Mouse (Mus musculus) MEL (cell line): ENCODE measurements around the gene Ptrh2. TPM values are rescaled to one million over a fixed set of nuclear protein-coding genes. Genes with fewer than 3 reads are reported as not detected.

ENCODE experiments used
- DNase-seq: peaks from one replicate; pipeline ENCODE4 v3.0.0; 2011; ENCODE audit warnings: low read depth, low spot score
- H3K27ac ChIP-seq: 2 replicates; pipeline ENCODE4 v1.5.1; 2012; ENCODE audit warnings: low read depth, mild to moderate bottlenecking, control low read depth, low read length, moderate library complexity; ENCODE audit not compliant: control insufficient read depth
- H3K27me3 ChIP-seq, 2 experiments: fragments of 150-350 bp in 1 of 2; sonication (generic) in 1 of 2; 2 replicates each; pipeline ENCODE4 v1.6.1; 2012; ENCODE audit warnings: low read length in 2 of 2, mild to moderate bottlenecking in 2 of 2, improper control_type of control experiment in 1 of 2, moderate library complexity in 1 of 2; ENCODE audit not compliant: insufficient read depth in 2 of 2, control insufficient read depth in 1 of 2
- H3K36me3 ChIP-seq, 2 experiments: 2 replicates each; pipeline ENCODE4 v1.6.1; 2012 to 2014; ENCODE audit warnings: low read length in 2 of 2, improper control_type of control experiment in 1 of 2, inconsistent platforms in 1 of 2, mild to moderate bottlenecking in 1 of 2; ENCODE audit not compliant: insufficient read depth in 2 of 2, control insufficient read depth in 1 of 2
- H3K4me1 ChIP-seq, 2 experiments: fragments of 150-350 bp in 1 of 2; sonication (generic) in 1 of 2; 2 replicates each; pipeline ENCODE4 v1.6.1; 2012; ENCODE audit warnings: low read length in 2 of 2, improper control_type of control experiment in 1 of 2, mild to moderate bottlenecking in 1 of 2; ENCODE audit not compliant: insufficient read depth in 2 of 2, control insufficient read depth in 1 of 2
- H3K4me3 ChIP-seq, 2 experiments: fragments of 150-350 bp in 1 of 2; sonication (generic) in 1 of 2; 2 replicates each; pipeline ENCODE4 v1.5.1; 2012; ENCODE audit warnings: low read depth in 2 of 2, low read length in 2 of 2, mild to moderate bottlenecking in 2 of 2, moderate library complexity in 2 of 2, control low read depth in 1 of 2, improper control_type of control experiment in 1 of 2; ENCODE audit not compliant: control insufficient read depth in 1 of 2, insufficient read depth in 1 of 2
- H3K79me2 ChIP-seq: 2 replicates; pipeline ENCODE4 v1.6.1; 2012; ENCODE audit warnings: mild to moderate bottlenecking, low read length, moderate library complexity; ENCODE audit not compliant: control insufficient read depth, poor library complexity, insufficient read depth
- H3K9ac ChIP-seq: 2 replicates; pipeline ENCODE4 v1.6.1; 2012; ENCODE audit warnings: low read depth, mild to moderate bottlenecking, control low read depth, low read length, moderate library complexity; ENCODE audit not compliant: control insufficient read depth, poor library complexity, severe bottlenecking
- H3K9me3 ChIP-seq: fragments of 150-350 bp; sonication (generic); replicated peaks from 2 replicates; pipeline ENCODE4 v1.6.1; 2012; ENCODE audit warnings: mild to moderate bottlenecking, low read length, improper control_type of control experiment, moderate library complexity; ENCODE audit not compliant: insufficient read depth
- BHLHE40 ChIP-seq: IDR thresholded peaks from 2 replicates; pipeline ENCODE4 v1.6.1; 2012; ENCODE audit warnings: low read depth, mild to moderate bottlenecking, inconsistent platforms, low read length, improper control_type of control experiment, borderline replicate concordance
- CHD1 ChIP-seq: IDR thresholded peaks from 2 replicates; pipeline ENCODE4 v1.6.1; 2012; ENCODE audit warnings: low read depth, mild to moderate bottlenecking, inconsistent platforms, low read length, improper control_type of control experiment
- CHD2 ChIP-seq: IDR thresholded peaks from 2 replicates; pipeline ENCODE4 v1.6.1; 2011; ENCODE audit warnings: low read length, improper control_type of control experiment
- CTCF ChIP-seq, 3 experiments: IDR thresholded peaks in 2 of 3; conservative IDR thresholded peaks in 1 of 3; 2 replicates each; pipeline ENCODE4 v1.5.1; 2011 to 2012; ENCODE audit warnings: low read length in 3 of 3, low read depth in 2 of 3, mild to moderate bottlenecking in 2 of 3, improper control_type of control experiment in 1 of 3, inconsistent platforms in 1 of 3, mixed read lengths in 1 of 3, moderate library complexity in 1 of 3; ENCODE audit not compliant: control insufficient read depth in 1 of 3, insufficient read depth in 1 of 3, poor library complexity in 1 of 3, severe bottlenecking in 1 of 3
- E2F4 ChIP-seq: IDR thresholded peaks from 2 replicates; pipeline ENCODE4 v1.6.1; 2011; ENCODE audit warnings: low read depth, low read length, improper control_type of control experiment, borderline replicate concordance
- ELF1 ChIP-seq: IDR thresholded peaks from 2 replicates; pipeline ENCODE4 v1.6.1; 2014; ENCODE audit warnings: low read depth, mild to moderate bottlenecking, inconsistent platforms, low read length, improper control_type of control experiment, moderate library complexity
- EP300 ChIP-seq, 2 experiments: IDR thresholded peaks; 2 replicates each; pipeline ENCODE4 v1.6.1; 2011; ENCODE audit warnings: improper control_type of control experiment in 2 of 2, low read length in 2 of 2, low read depth in 1 of 2, mild to moderate bottlenecking in 1 of 2
- ETS1 ChIP-seq: IDR thresholded peaks from 2 replicates; pipeline ENCODE4 v1.6.1; 2012; ENCODE audit warnings: low read depth, mild to moderate bottlenecking, inconsistent platforms, low read length, improper control_type of control experiment, moderate library complexity
- GABPA ChIP-seq: IDR thresholded peaks from 2 replicates; pipeline ENCODE4 v1.6.1; 2012; ENCODE audit warnings: low read depth, mild to moderate bottlenecking, inconsistent platforms, low read length, improper control_type of control experiment, moderate library complexity
- GATA1 ChIP-seq: IDR thresholded peaks from 2 replicates; pipeline ENCODE4 v1.6.1; 2011; ENCODE audit warnings: low read depth, low read length, improper control_type of control experiment
- HCFC1 ChIP-seq: IDR thresholded peaks from 2 replicates; pipeline ENCODE4 v1.6.1; 2012; ENCODE audit warnings: low read depth, mild to moderate bottlenecking, inconsistent platforms, low read length, improper control_type of control experiment, moderate library complexity
- JUND ChIP-seq: IDR thresholded peaks from 2 replicates; pipeline ENCODE4 v1.6.1; 2011; ENCODE audit warnings: low read depth, mild to moderate bottlenecking, improper control_type of control experiment, low read length
- KAT2A ChIP-seq: conservative IDR thresholded peaks from 2 replicates; pipeline ENCODE4 v1.6.1; 2012; ENCODE audit warnings: low read depth, low read length, improper control_type of control experiment, inconsistent platforms
- MAFK ChIP-seq: IDR thresholded peaks from 2 replicates; pipeline ENCODE4 v1.6.1; 2011; ENCODE audit warnings: low read depth, mild to moderate bottlenecking, low read length, improper control_type of control experiment, borderline replicate concordance
- MAX ChIP-seq: IDR thresholded peaks from 2 replicates; pipeline ENCODE4 v1.6.1; 2011; ENCODE audit warnings: low read length, improper control_type of control experiment
- MAZ ChIP-seq: IDR thresholded peaks from 2 replicates; pipeline ENCODE4 v1.6.1; 2012; ENCODE audit warnings: low read depth, mild to moderate bottlenecking, inconsistent platforms, low read length, improper control_type of control experiment
- MEF2A ChIP-seq: IDR thresholded peaks from 2 replicates; pipeline ENCODE4 v1.6.1; 2014; ENCODE audit warnings: low read depth, mild to moderate bottlenecking, inconsistent platforms, low read length, improper control_type of control experiment; ENCODE audit not compliant: poor library complexity, insufficient replicate concordance, severe bottlenecking; ENCODE audit errors: extremely low read depth
- MXI1 ChIP-seq: IDR thresholded peaks from 2 replicates; pipeline ENCODE4 v1.6.1; 2011; ENCODE audit warnings: mild to moderate bottlenecking, low read depth, low read length, improper control_type of control experiment
- MYB ChIP-seq: IDR thresholded peaks from 2 replicates; pipeline ENCODE4 v1.6.1; 2011; ENCODE audit warnings: mild to moderate bottlenecking, low read depth, low read length, improper control_type of control experiment
- MYC ChIP-seq: IDR thresholded peaks from 2 replicates; pipeline ENCODE4 v1.6.1; 2011; ENCODE audit warnings: low read depth, mild to moderate bottlenecking, low read length, improper control_type of control experiment, moderate library complexity
- NELFE ChIP-seq: IDR thresholded peaks from 2 replicates; pipeline ENCODE4 v1.6.1; 2011; ENCODE audit warnings: low read depth, low read length, improper control_type of control experiment
- NRF1 ChIP-seq: IDR thresholded peaks from 2 replicates; pipeline ENCODE4 v1.6.1; 2014; ENCODE audit warnings: low read depth, mild to moderate bottlenecking, inconsistent platforms, low read length, improper control_type of control experiment, moderate library complexity; ENCODE audit not compliant: poor library complexity, insufficient read depth, severe bottlenecking
- POLR2A ChIP-seq, 2 experiments: IDR thresholded peaks; 2 replicates each; pipeline ENCODE4 v1.6.1; 2011 to 2012; ENCODE audit warnings: low read length in 2 of 2, mild to moderate bottlenecking in 2 of 2, control low read depth in 1 of 2, improper control_type of control experiment in 1 of 2, low read depth in 1 of 2, moderate library complexity in 1 of 2; ENCODE audit not compliant: control insufficient read depth in 1 of 2, insufficient read depth in 1 of 2, poor library complexity in 1 of 2
- POLR2AphosphoS2 ChIP-seq: IDR thresholded peaks from 2 replicates; pipeline ENCODE4 v1.6.1; 2011; ENCODE audit warnings: low read length, improper control_type of control experiment
- POLR2AphosphoS5 ChIP-seq: IDR thresholded peaks from 2 replicates; pipeline ENCODE4 v1.6.1; 2012; ENCODE audit warnings: low read depth, borderline replicate concordance, mild to moderate bottlenecking, inconsistent platforms, low read length, moderate library complexity, mixed read lengths
- RAD21 ChIP-seq: IDR thresholded peaks from 2 replicates; pipeline ENCODE4 v1.6.1; 2011; ENCODE audit warnings: mild to moderate bottlenecking, low read depth, low read length, improper control_type of control experiment
- RCOR1 ChIP-seq: IDR thresholded peaks from 2 replicates; pipeline ENCODE4 v1.6.1; 2012; ENCODE audit warnings: low read depth, mild to moderate bottlenecking, inconsistent platforms, low read length, improper control_type of control experiment
- SIN3A ChIP-seq: IDR thresholded peaks from 2 replicates; pipeline ENCODE4 v1.6.1; 2012; ENCODE audit warnings: low read length, improper control_type of control experiment, inconsistent platforms
- SMC3 ChIP-seq: IDR thresholded peaks from 2 replicates; pipeline ENCODE4 v1.6.1; 2011; ENCODE audit warnings: low read depth, low read length, improper control_type of control experiment
- TAL1 ChIP-seq: IDR thresholded peaks from 2 replicates; pipeline ENCODE4 v1.6.1; 2012; ENCODE audit warnings: mild to moderate bottlenecking, inconsistent platforms, low read length, moderate library complexity, mixed read lengths
- TBP ChIP-seq: IDR thresholded peaks from 2 replicates; pipeline ENCODE4 v1.8.0; 2011; ENCODE audit warnings: low read depth, low read length, improper control_type of control experiment
- TCF12 ChIP-seq: IDR thresholded peaks from 2 replicates; pipeline ENCODE4 v1.6.1; 2014; ENCODE audit warnings: low read depth, mild to moderate bottlenecking, inconsistent platforms, low read length, improper control_type of control experiment, moderate library complexity
- UBTF ChIP-seq: IDR thresholded peaks from 2 replicates; pipeline ENCODE4 v1.6.1; 2012; ENCODE audit warnings: low read depth, mild to moderate bottlenecking, inconsistent platforms, low read length, improper control_type of control experiment, moderate library complexity, borderline replicate concordance; ENCODE audit not compliant: insufficient read depth
- USF1 ChIP-seq: IDR thresholded peaks from 2 replicates; pipeline ENCODE4 v1.6.1; 2014; ENCODE audit warnings: low read depth, mild to moderate bottlenecking, inconsistent platforms, low read length, improper control_type of control experiment, moderate library complexity
- USF2 ChIP-seq, 2 experiments: IDR thresholded peaks; 2 replicates each; pipeline ENCODE4 v1.6.1; 2011 to 2012; ENCODE audit warnings: improper control_type of control experiment in 2 of 2, low read length in 2 of 2, borderline replicate concordance in 1 of 2, inconsistent platforms in 1 of 2, low read depth in 1 of 2, mild to moderate bottlenecking in 1 of 2; ENCODE audit not compliant: insufficient read depth in 1 of 2
- ZKSCAN1 ChIP-seq: IDR thresholded peaks from 2 replicates; pipeline ENCODE4 v1.6.1; 2012; ENCODE audit warnings: low read depth, mild to moderate bottlenecking, inconsistent platforms, low read length, improper control_type of control experiment, moderate library complexity
- ZMIZ1 ChIP-seq: IDR thresholded peaks from 2 replicates; pipeline ENCODE4 v1.6.1; 2012; ENCODE audit warnings: low read depth, mild to moderate bottlenecking, inconsistent platforms, low read length, improper control_type of control experiment, moderate library complexity
- polyA plus RNA-seq, 2 experiments: library from polyadenylated mRNA; stranded (reverse) in 1 of 2; unstranded in 1 of 2; fragments of >175 nt in 1 of 2; fragments of >200 nt in 1 of 2; gene quantifications; 2 replicates each; pipeline versions ENCODE4 v1.2.1 to v1.2.4; 2012; ENCODE audit warnings: low replicate concordance in 2 of 2, low read depth in 1 of 2; ENCODE audit not compliant: insufficient read length in 2 of 2, insufficient read depth in 1 of 2, missing spikeins in 1 of 2
- total RNA-seq: library from RNA; depleted of rRNA; stranded (reverse); fragments of 300-350 nt; gene quantifications from 2 replicates; pipeline ENCODE4 v1.2.3, GENCODE M21; 2012

Ptrh2 gene
- total and polyA plus RNA-seq, 3 experiments, result 30.0 to 40.3 TPM; not detected in 1

GRCm38 (mm10) chr11:86653446-86653845 is 30.3 kb upstream of the Ptrh2 start:
- no peaks in the 10 kb centered on the region; the same call in 1 of the 2 replicates for H3K79me2 ChIP-seq
- no peaks in the 10 kb centered on the region for H3K27me3 ChIP-seq
- H3K4me3 ChIP-seq, result no peak overlapping the region
- peaks cover 10 to 23% of the 10 kb centered on the region in 2 experiments for H3K4me1 ChIP-seq
- H3K9me3 ChIP-seq, result no peaks in the 10 kb centered on the region
- peaks cover 4 to 23% of the 10 kb centered on the region in 2 experiments for H3K36me3 ChIP-seq
- no peak overlapping the region for H3K9ac ChIP-seq
- DNase-seq, result peak; percentile 85
- no peak overlapping the region for H3K27ac ChIP-seq
- TF ChIP-seq SMC3 (peak; percentile 99), CTCF (IDR thresholded peaks at IDR 0.05 in 2 of 3, conservative IDR thresholded peaks at IDR 0.05 in 1 of 3; ENCODE audit: control insufficient read depth in 1 of 3, insufficient read depth in 1 of 3, low read depth in 2 of 3, low read length in 3 of 3, poor library complexity in 1 of 3, severe bottlenecking in 1 of 3) (peak; percentile 42 to 97 (median 80)), MAZ (peak; percentile 50; the same call in 1 of the 2 replicates), MYC (no peak), CHD2 (no peak), MEF2A (no peak), BHLHE40 (peak; percentile 58; the same call in 1 of the 2 replicates), USF2 (IDR thresholded peaks at IDR 0.05; ENCODE audit: borderline replicate concordance in 1 of 2, insufficient read depth in 1 of 2, low read depth in 1 of 2, low read length in 2 of 2) (no peak), UBTF (no peak), EP300 (IDR thresholded peaks at IDR 0.05; ENCODE audit: low read depth in 1 of 2, low read length in 2 of 2) (0 out of 4 replicates have a peak, but pooled peaks of 1 of the 2 experiments have one; percentile 13), POLR2A (IDR thresholded peaks at IDR 0.05; ENCODE audit: control insufficient read depth in 1 of 2, insufficient read depth in 1 of 2, low read depth in 1 of 2, low read length in 2 of 2, poor library complexity in 1 of 2) (no peak), GATA1 (no peak), NRF1 (no peak), ZKSCAN1 (no peak), E2F4 (no peak), MYB (no peak), RAD21 (peak; percentile 94), RCOR1 (peak; percentile 51; the same call in 1 of the 2 replicates), KAT2A (0 out of 2 replicates have a peak, but pooled peaks have one; percentile 29), MAFK (no peak), POLR2AphosphoS2 (no peak), TCF12 (no peak), ZMIZ1 (no peak), MXI1 (peak; percentile 50), SIN3A (peak; percentile 76), TAL1 (no peak), JUND (peak; percentile 75; the same call in 1 of the 2 replicates), HCFC1 (0 out of 2 replicates have a peak, but pooled peaks have one; percentile 54), MAX (0 out of 2 replicates have a peak, but pooled peaks have one; percentile 25), ELF1 (peak; percentile 41; the same call in 1 of the 2 replicates), CHD1 (no peak), GABPA (no peak), NELFE (no peak), POLR2AphosphoS5 (no peak), TBP (no peak), USF1 (peak; percentile 26; the same call in 1 of the 2 replicates), ETS1 (peak; percentile 33; the same call in 1 of the 2 replicates)
